Mouse (Mus musculus) CH12.LX (cell line): ENCODE measurements around the gene Olfr159. TPM values are rescaled to one million over a fixed set of nuclear protein-coding genes. Genes with fewer than 3 reads are reported as not detected.

Source experiments
- DNase-seq: peaks from one replicate; pipeline ENCODE4 v3.0.0-alpha.2; 2013; ENCODE audit errors: extremely low read depth
- H3K27ac ChIP-seq: 2 replicates; pipeline ENCODE4 v1.5.1; 2012; ENCODE audit warnings: low read depth, mild to moderate bottlenecking, control low read depth, moderate library complexity; ENCODE audit not compliant: insufficient read depth
- H3K27me3 ChIP-seq: replicated peaks from 2 replicates; pipeline ENCODE3; 2012; ENCODE audit warnings: inconsistent platforms
- H3K36me3 ChIP-seq, 2 experiments: replicated peaks in 1 of 2; 2 replicates each; pipeline versions ENCODE3 to v1.6.1; 2012; ENCODE audit warnings: inconsistent platforms in 1 of 2, low read length in 1 of 2, mild to moderate bottlenecking in 1 of 2, mixed read lengths in 1 of 2, moderate library complexity in 1 of 2; ENCODE audit not compliant: control insufficient read depth in 1 of 2, insufficient read depth in 1 of 2
- H3K4me1 ChIP-seq, 2 experiments: 2 replicates each; pipeline ENCODE4 v1.6.1; 2012; ENCODE audit warnings: inconsistent platforms in 1 of 2, moderate library complexity in 1 of 2; ENCODE audit not compliant: insufficient read depth in 2 of 2, control insufficient read depth in 1 of 2
- H3K4me2 ChIP-seq: 2 replicates; pipeline ENCODE4 v1.6.1; 2012; ENCODE audit warnings: low read depth, mild to moderate bottlenecking, control low read depth; ENCODE audit not compliant: poor library complexity, insufficient read depth, severe bottlenecking
- H3K4me3 ChIP-seq, 3 experiments: fragments of 150-350 bp in 1 of 3; sonication (generic) in 1 of 3; replicated peaks in 1 of 3; 2 replicates each; pipeline versions ENCODE3 to v1.5.1; 2011 to 2012; ENCODE audit warnings: low read depth in 2 of 3, low read length in 2 of 3, mild to moderate bottlenecking in 2 of 3, moderate library complexity in 2 of 3, control low read depth in 1 of 3, improper control_type of control experiment in 1 of 3, inconsistent platforms in 1 of 3, mixed read lengths in 1 of 3; ENCODE audit not compliant: poor library complexity in 1 of 3
- H3K79me2 ChIP-seq: replicated peaks from 2 replicates; pipeline ENCODE4 v1.6.1; 2012; ENCODE audit warnings: mild to moderate bottlenecking, moderate library complexity; ENCODE audit not compliant: control insufficient read depth, poor library complexity, insufficient read depth, severe bottlenecking; ENCODE audit errors: extremely low read depth
- H3K9ac ChIP-seq: 2 replicates; pipeline ENCODE4 v1.6.1; 2012; ENCODE audit warnings: low read depth, mild to moderate bottlenecking, control low read depth, moderate library complexity; ENCODE audit not compliant: insufficient read depth
- H3K9me3 ChIP-seq: replicated peaks from 2 replicates; pipeline ENCODE3; 2012; ENCODE audit warnings: low read length, inconsistent platforms, mixed read lengths
- CHD1 ChIP-seq: IDR thresholded peaks from 2 replicates; pipeline ENCODE4 v1.6.1; 2012; ENCODE audit warnings: low read depth, low read length, improper control_type of control experiment, inconsistent platforms
- CHD2 ChIP-seq: IDR thresholded peaks from 2 replicates; pipeline ENCODE4 v1.6.1; 2011; ENCODE audit warnings: low read length, improper control_type of control experiment
- EP300 ChIP-seq: IDR thresholded peaks from 2 replicates; pipeline ENCODE4 v1.6.1; 2011; ENCODE audit warnings: low read length, improper control_type of control experiment
- GABPA ChIP-seq: IDR thresholded peaks from 2 replicates; pipeline ENCODE4 v1.6.1; 2012; ENCODE audit warnings: low read depth, low read length, improper control_type of control experiment, inconsistent platforms; ENCODE audit not compliant: insufficient replicate concordance
- IRF4 ChIP-seq: IDR thresholded peaks from 2 replicates; pipeline ENCODE4 v1.6.1; 2014; ENCODE audit warnings: low read depth, mild to moderate bottlenecking, inconsistent platforms, low read length, improper control_type of control experiment
- KAT2A ChIP-seq: IDR thresholded peaks from 2 replicates; pipeline ENCODE4 v1.6.1; 2012; ENCODE audit warnings: low read length, improper control_type of control experiment, inconsistent platforms; ENCODE audit not compliant: insufficient replicate concordance
- MAFK ChIP-seq: IDR thresholded peaks from 2 replicates; pipeline ENCODE4 v1.6.1; 2011; ENCODE audit warnings: low read length, improper control_type of control experiment; ENCODE audit not compliant: insufficient replicate concordance
- MAZ ChIP-seq: IDR thresholded peaks from 2 replicates; pipeline ENCODE4 v1.6.1; 2012; ENCODE audit warnings: low read depth, mild to moderate bottlenecking, inconsistent platforms, low read length, improper control_type of control experiment, moderate library complexity
- MEF2A ChIP-seq: IDR thresholded peaks from 2 replicates; pipeline ENCODE4 v1.6.1; 2014; ENCODE audit warnings: low read depth, mild to moderate bottlenecking, inconsistent platforms, low read length, improper control_type of control experiment, borderline replicate concordance
- MXI1 ChIP-seq: IDR thresholded peaks from 2 replicates; pipeline ENCODE4 v1.6.1; 2011; ENCODE audit warnings: mild to moderate bottlenecking, low read depth, low read length, improper control_type of control experiment
- MYC ChIP-seq: IDR thresholded peaks from 2 replicates; pipeline ENCODE4 v1.6.1; 2011; ENCODE audit warnings: low read depth, mild to moderate bottlenecking, improper control_type of control experiment, low read length
- NRF1 ChIP-seq: IDR thresholded peaks from 2 replicates; pipeline ENCODE4 v1.6.1; 2014; ENCODE audit warnings: low read depth, mild to moderate bottlenecking, inconsistent platforms, low read length, improper control_type of control experiment, moderate library complexity
- POLR2A ChIP-seq: IDR thresholded peaks from 2 replicates; pipeline ENCODE4 v1.6.1; 2011; ENCODE audit warnings: low read depth, mild to moderate bottlenecking, improper control_type of control experiment, low read length
- RAD21 ChIP-seq: IDR thresholded peaks from 2 replicates; pipeline ENCODE4 v1.6.1; 2011; ENCODE audit warnings: low read depth, mild to moderate bottlenecking, low read length, improper control_type of control experiment, moderate library complexity
- RCOR1 ChIP-seq: conservative IDR thresholded peaks from 2 replicates; pipeline ENCODE4 v1.6.1; 2012; ENCODE audit warnings: low read depth, mild to moderate bottlenecking, inconsistent platforms, low read length, improper control_type of control experiment
- SIN3A ChIP-seq: IDR thresholded peaks from 2 replicates; pipeline ENCODE4 v1.6.1; 2012; ENCODE audit warnings: low read length, improper control_type of control experiment, inconsistent platforms
- SMC3 ChIP-seq: IDR thresholded peaks from 2 replicates; pipeline ENCODE4 v1.6.1; 2011; ENCODE audit warnings: low read depth, low read length, improper control_type of control experiment
- TCF12 ChIP-seq: IDR thresholded peaks from 2 replicates; pipeline ENCODE4 v1.6.1; 2014; ENCODE audit warnings: low read depth, mild to moderate bottlenecking, inconsistent platforms, low read length, improper control_type of control experiment
- UBTF ChIP-seq: IDR thresholded peaks from 2 replicates; pipeline ENCODE4 v1.6.1; 2012; ENCODE audit warnings: low read depth, mild to moderate bottlenecking, inconsistent platforms, low read length, improper control_type of control experiment, moderate library complexity
- USF1 ChIP-seq: IDR thresholded peaks from 2 replicates; pipeline ENCODE4 v1.6.1; 2014; ENCODE audit warnings: low read depth, mild to moderate bottlenecking, inconsistent platforms, low read length, improper control_type of control experiment
- USF2 ChIP-seq: conservative IDR thresholded peaks from 2 replicates; pipeline ENCODE4 v1.6.1; 2011; ENCODE audit warnings: low read depth, low read length, improper control_type of control experiment
- ZC3H11A ChIP-seq: IDR thresholded peaks from 2 replicates; pipeline ENCODE4 v1.6.1; 2012; ENCODE audit warnings: low read depth, mild to moderate bottlenecking, inconsistent platforms, low read length, improper control_type of control experiment
- dilution Hi-C: fragments of 300-500 bp; cut with MboI; formaldehyde crosslinking; loops from 2 replicates; pipeline ENCODE4 v1.14.3; 2020; ENCODE audit warnings: low sequenced_read_pairs; ENCODE audit not compliant: extremely low pct_unique_long_range_greater_than_20kb, extremely low pct_ligation_motif_present
- in situ Hi-C: fragments of 300-500 bp; cut with MboI; formaldehyde crosslinking; loops from 3 replicates; pipeline ENCODE4 v1.14.3; 2019; ENCODE audit warnings: low sequenced_read_pairs, low pct_ligation_motif_present, low pct_unique_long_range_greater_than_20kb, mixed read lengths
- polyA plus RNA-seq: library from polyadenylated mRNA; unstranded; fragments of >175 nt; gene quantifications from 2 replicates; pipeline ENCODE4 v1.2.1, GENCODE M21; 2012; ENCODE audit warnings: low read depth; ENCODE audit not compliant: insufficient read length
- total RNA-seq, 2 experiments: library from RNA; depleted of rRNA; stranded (reverse); fragments of 300-350 nt in 1 of 2; fragments of >200 nt in 1 of 2; gene quantifications; 2 replicates each; pipeline ENCODE4 v1.2.3; 2012 to 2014

Gene Olfr159
- total and polyA plus RNA-seq, 3 experiments = not detected

DNA sequence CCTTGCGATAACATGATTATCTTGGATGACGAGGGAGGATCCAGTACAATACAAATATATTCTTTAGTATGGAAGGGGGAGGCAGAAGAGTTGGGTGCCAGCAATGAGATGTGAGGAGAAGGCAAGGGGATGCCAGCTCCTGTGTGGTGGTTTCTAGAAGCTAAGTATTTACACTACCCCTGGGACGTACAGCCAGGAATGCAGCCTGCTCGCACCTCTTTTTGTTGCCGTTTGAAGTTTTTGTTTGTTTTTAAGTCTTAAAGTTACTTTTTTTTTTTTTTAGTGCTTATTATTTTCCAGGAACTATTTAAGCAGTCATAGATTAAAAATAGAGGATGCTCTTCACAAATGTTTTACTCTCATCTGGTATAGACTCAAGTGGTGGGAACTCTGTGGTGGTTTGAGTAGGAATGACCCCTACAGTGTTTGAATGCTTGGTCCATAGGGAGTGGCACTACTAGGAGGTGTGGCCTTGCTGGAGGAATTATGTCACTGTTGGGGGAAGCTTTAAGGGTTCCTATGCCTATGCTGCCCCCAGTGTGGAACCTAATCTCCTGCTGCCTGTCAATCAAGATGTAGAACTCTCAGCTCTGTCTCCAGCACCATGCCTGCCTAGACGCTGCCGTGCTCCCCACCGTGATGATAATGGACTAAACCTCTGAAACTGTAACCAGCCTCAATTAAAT, 31.7 kb downstream of the Olfr159 start:
- Histone ChIP-seq H3K9me3 (no peaks in the 10 kb centered on the region), H3K4me3 (no peak overlapping the region), H3K27me3 (peaks cover 37% of the 10 kb centered on the region), H3K4me1 (peaks cover 0 to 3% of the 10 kb centered on the region in 2 experiments; a peak in 1 of 4 replicates), H3K9ac (no peak overlapping the region), H3K36me3 (no peaks in the 10 kb centered on the region), H3K79me2 (no peaks in the 10 kb centered on the region), H3K4me2 (no peak overlapping the region), H3K27ac (no peak overlapping the region)
- dilution Hi-C loops (no loop called here), in situ Hi-C loops (loop anchor here (10.0 to 25.0 kb wide), 2 partner anchors 116 to 248 kb away; partner anchors contain the start of genes Ccin and Olfr155)
- TF ChIP-seq ZC3H11A (no peak), TCF12 (no peak), GABPA (no peak), CHD2 (no peak), KAT2A (no peak), EP300 (no peak), NRF1 (no peak), UBTF (no peak), SIN3A (no peak), IRF4 (no peak), SMC3 (no peak), MEF2A (no peak), MXI1 (no peak), MAZ (no peak), RCOR1 (no peak), MAFK (no peak), MYC (no peak)
- no peak for DNase-seq

- H3K4me2 ChIP-seq = no peak overlapping the region
- no peaks in the 10 kb centered on the region for H3K9me3 ChIP-seq
- TF ChIP-seq CHD2 (no peak), USF2 (no peak), SMC3 (no peak), NRF1 (no peak), POLR2A (no peak), EP300 (no peak), TCF12 (no peak), USF1 (no peak), RAD21 (no peak), CHD1 (no peak)
- TF ChIP-seq, all 38 proteins: peak for 0
- dilution Hi-C loops (no loop called here), in situ Hi-C loops (loop anchor here (10.0 to 25.0 kb wide), 2 partner anchors 118 to 250 kb away; partner anchors contain the start of genes Ccin and Olfr155)
- H3K27me3 ChIP-seq = peaks cover 56% of the 10 kb centered on the region
- H3K36me3 ChIP-seq = no peaks in the 10 kb centered on the region
- no peak overlapping the region for H3K9ac ChIP-seq
- H3K4me3 ChIP-seq = no peak overlapping the region
- no peaks in the 10 kb centered on the region for H3K79me2 ChIP-seq
- no peak overlapping the region for H3K27ac ChIP-seq
- peaks cover 0 to 2% of the 10 kb centered on the region in 2 experiments; a peak in 1 of 4 replicates for H3K4me1 ChIP-seq
- DNase-seq = no peak
Measured at GRCm38 (mm10) chr4:43737144-43737543, 33.7 kb downstream of the Olfr159 start.
